Mouse (Mus musculus): ENCODE measurements around the gene Celf2. TPM values are rescaled to one million over a fixed set of nuclear protein-coding genes. Genes with fewer than 3 reads are reported as not detected.

The Celf2 gene
- polyA plus RNA-seq, 1 experiment from 2014 or later = 51.0 TPM

DNA sequence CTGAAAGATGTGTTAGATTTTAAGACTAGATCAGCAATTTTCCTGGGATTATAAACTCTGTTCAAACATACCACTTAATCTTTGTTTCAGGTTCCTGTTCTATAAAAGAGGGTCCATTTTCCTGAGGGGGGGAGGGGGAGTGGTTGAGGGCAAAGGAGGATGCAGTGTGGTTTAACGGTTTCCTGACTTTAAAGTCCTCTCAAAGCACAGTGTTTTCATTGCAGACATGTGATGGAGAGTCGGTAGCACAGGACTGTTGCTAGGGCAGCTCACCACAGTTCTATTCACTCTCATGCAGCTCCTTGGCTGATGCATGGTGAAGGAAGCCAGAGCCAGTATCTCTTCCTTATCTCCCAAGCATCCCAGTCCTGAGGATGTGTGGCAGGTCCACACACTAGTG lies 802.1 kb downstream of the Celf2 start:
- Histone ChIP-seq H3K4me1 (ENCODE audit: control insufficient read depth, insufficient read depth, low read length) (peaks cover 11% of the 10 kb centered on the region), H3K36me3 (ENCODE audit: control insufficient read depth, insufficient read depth, low read length) (no peaks in the 10 kb centered on the region), H3K27ac (ENCODE audit: low read depth, low read length) (no peak overlapping the region), H3K9me3 (replicated peaks; ENCODE audit: control insufficient read depth, low read length) (no peaks in the 10 kb centered on the region), H3K9ac (ENCODE audit: low read depth, low read length) (no peak overlapping the region), H3K4me2 (no peak overlapping the region), H3K4me3 (ENCODE audit: low read depth, low read length) (no peak overlapping the region), H3K27me3 (ENCODE audit: control insufficient read depth, insufficient read depth, low read length) (no peaks in the 10 kb centered on the region)
- no peak for ATAC-seq (replicated peaks; ENCODE audit: insufficient number of reproducible peaks, low FRiP score, low TSS enrichment)
- 16% methylated on average over 2 of the region's 2 CpGs for WGBS (ENCODE audit: insufficient replicate concordance)

DNA sequence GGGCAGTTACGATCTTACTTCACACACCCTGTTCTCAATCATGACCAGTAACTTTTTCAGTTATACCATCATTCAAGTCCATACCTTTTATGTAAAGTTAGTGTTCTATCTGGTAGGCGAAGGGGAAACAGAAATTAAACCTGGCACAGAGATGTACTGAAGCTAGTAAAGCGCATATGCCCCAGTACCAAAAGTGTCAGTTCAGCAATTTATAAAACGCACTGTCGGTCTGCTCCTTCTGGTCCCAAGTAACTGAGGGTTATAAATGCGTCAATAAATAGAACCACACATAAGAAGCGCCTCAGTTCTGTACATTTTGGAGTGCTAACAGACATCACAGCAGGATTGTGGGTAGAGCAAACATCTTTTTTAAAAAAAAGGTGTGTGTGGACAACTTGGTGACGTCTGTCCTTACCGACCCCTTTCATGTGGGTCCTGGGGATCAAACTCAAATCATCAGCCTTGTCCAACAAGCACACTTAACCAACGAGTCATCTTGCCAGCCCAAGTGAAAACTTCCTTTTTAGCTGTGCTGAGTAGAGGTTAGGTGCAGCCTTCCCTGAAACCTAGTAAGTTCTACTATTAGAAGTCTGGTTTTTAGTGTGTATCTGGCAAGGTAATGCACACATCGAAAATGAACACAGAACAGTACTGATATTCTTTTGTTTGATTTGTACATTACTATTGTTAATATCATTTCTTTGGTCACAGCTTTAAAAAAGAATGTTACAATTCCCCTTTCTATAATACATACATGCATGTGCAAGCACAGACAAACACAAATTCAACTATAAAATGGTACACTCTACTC lies 803.2 kb downstream of the Celf2 start:
- H3K4me1 ChIP-seq (ENCODE audit: control insufficient read depth, insufficient read depth, low read length) = peaks cover 11% of the 10 kb centered on the region
- H3K4me3 ChIP-seq (ENCODE audit: low read depth, low read length) = no peak overlapping the region
- H3K9ac ChIP-seq (ENCODE audit: low read depth, low read length) = no peak overlapping the region
- no peaks in the 10 kb centered on the region for H3K27me3 ChIP-seq (ENCODE audit: control insufficient read depth, insufficient read depth, low read length)
- no peak overlapping the region for H3K4me2 ChIP-seq
- H3K36me3 ChIP-seq (ENCODE audit: control insufficient read depth, insufficient read depth, low read length) = no peaks in the 10 kb centered on the region
- no peak overlapping the region for H3K27ac ChIP-seq (ENCODE audit: low read depth, low read length)
- 68% methylated on average over 11 of the region's 11 CpGs for WGBS (ENCODE audit: insufficient replicate concordance)
- no peaks in the 10 kb centered on the region for H3K9me3 ChIP-seq (replicated peaks; ENCODE audit: control insufficient read depth, low read length)
- no peak for ATAC-seq (replicated peaks; ENCODE audit: insufficient number of reproducible peaks, low FRiP score, low TSS enrichment)

DNA sequence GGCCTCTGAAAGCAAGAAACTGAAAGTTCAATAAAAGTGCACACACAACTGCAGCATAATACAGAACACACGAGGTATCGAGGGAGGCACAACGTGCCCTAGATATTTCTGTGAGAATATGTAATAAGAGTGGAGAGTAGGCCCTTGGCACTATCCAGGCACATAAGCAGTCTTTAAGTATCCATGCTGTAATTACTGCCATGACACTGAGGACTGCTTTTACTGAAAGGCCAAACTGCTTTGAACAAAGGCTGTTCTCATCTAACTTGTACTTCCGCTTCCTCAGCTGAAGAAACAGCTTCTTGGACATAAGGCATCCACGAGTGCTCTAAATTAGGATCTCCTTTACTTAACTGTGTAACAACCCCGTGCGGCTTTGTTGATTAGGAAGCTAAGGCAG lies 803.9 kb downstream of the Celf2 start:
- Histone ChIP-seq H3K4me1 (ENCODE audit: control insufficient read depth, insufficient read depth, low read length) (peaks cover 11% of the 10 kb centered on the region), H3K27ac (ENCODE audit: low read depth, low read length) (no peak overlapping the region), H3K9me3 (replicated peaks; ENCODE audit: control insufficient read depth, low read length) (no peaks in the 10 kb centered on the region), H3K27me3 (ENCODE audit: control insufficient read depth, insufficient read depth, low read length) (no peaks in the 10 kb centered on the region), H3K36me3 (ENCODE audit: control insufficient read depth, insufficient read depth, low read length) (no peaks in the 10 kb centered on the region), H3K4me3 (ENCODE audit: low read depth, low read length) (no peak overlapping the region), H3K4me2 (no peak overlapping the region), H3K9ac (ENCODE audit: low read depth, low read length) (no peak overlapping the region)
- WGBS (ENCODE audit: insufficient replicate concordance) = 75% methylated on average over 7 of the region's 7 CpGs
- no peak for ATAC-seq (replicated peaks; ENCODE audit: insufficient number of reproducible peaks, low FRiP score, low TSS enrichment)

GRCm38 (mm10) chr2:6704804-6705203 lies 804.6 kb downstream of the Celf2 start:
- Histone ChIP-seq H3K9me3 (replicated peaks; ENCODE audit: control insufficient read depth, low read length) (no peaks in the 10 kb centered on the region), H3K36me3 (ENCODE audit: control insufficient read depth, insufficient read depth, low read length) (no peaks in the 10 kb centered on the region), H3K4me3 (ENCODE audit: low read depth, low read length) (no peak overlapping the region), H3K4me2 (no peak overlapping the region), H3K4me1 (ENCODE audit: control insufficient read depth, insufficient read depth, low read length) (peaks cover 11% of the 10 kb centered on the region), H3K27ac (ENCODE audit: low read depth, low read length) (no peak overlapping the region), H3K9ac (ENCODE audit: low read depth, low read length) (no peak overlapping the region), H3K27me3 (ENCODE audit: control insufficient read depth, insufficient read depth, low read length) (no peaks in the 10 kb centered on the region)
- 67% methylated on average over 1 of the region's 1 CpGs for WGBS (ENCODE audit: insufficient replicate concordance)
- no peak for ATAC-seq (replicated peaks; ENCODE audit: insufficient number of reproducible peaks, low FRiP score, low TSS enrichment)

GRCm38 (mm10) chr2:6704342-6704741 lies 805.0 kb downstream of the Celf2 start:
- H3K27me3 ChIP-seq (ENCODE audit: control insufficient read depth, insufficient read depth, low read length) = no peaks in the 10 kb centered on the region
- no peak overlapping the region for H3K4me2 ChIP-seq
- no peak overlapping the region for H3K27ac ChIP-seq (ENCODE audit: low read depth, low read length)
- H3K4me3 ChIP-seq (ENCODE audit: low read depth, low read length) = no peak overlapping the region
- no peak overlapping the region for H3K9ac ChIP-seq (ENCODE audit: low read depth, low read length)
- peaks cover 11% of the 10 kb centered on the region for H3K4me1 ChIP-seq (ENCODE audit: control insufficient read depth, insufficient read depth, low read length)
- no peaks in the 10 kb centered on the region for H3K36me3 ChIP-seq (ENCODE audit: control insufficient read depth, insufficient read depth, low read length)
- no peak for ATAC-seq (replicated peaks; ENCODE audit: insufficient number of reproducible peaks, low FRiP score, low TSS enrichment)
- no peaks in the 10 kb centered on the region for H3K9me3 ChIP-seq (replicated peaks; ENCODE audit: control insufficient read depth, low read length)
- 74% methylated on average over 7 of the region's 7 CpGs for WGBS (ENCODE audit: insufficient replicate concordance)

GRCm38 (mm10) chr2:6696326-6696725 lies 813.0 kb downstream of the Celf2 start:
- no peak overlapping the region for H3K27ac ChIP-seq (ENCODE audit: low read depth, low read length)
- ATAC-seq (replicated peaks; ENCODE audit: insufficient number of reproducible peaks, low FRiP score, low TSS enrichment) = no peak
- no peaks in the 10 kb centered on the region for H3K27me3 ChIP-seq (ENCODE audit: control insufficient read depth, insufficient read depth, low read length)
- no peak overlapping the region for H3K9ac ChIP-seq (ENCODE audit: low read depth, low read length)
- peaks cover 6% of the 10 kb centered on the region; the same call in 1 of the 2 replicates for H3K4me1 ChIP-seq (ENCODE audit: control insufficient read depth, insufficient read depth, low read length)
- H3K36me3 ChIP-seq (ENCODE audit: control insufficient read depth, insufficient read depth, low read length) = no peaks in the 10 kb centered on the region
- H3K9me3 ChIP-seq (replicated peaks; ENCODE audit: control insufficient read depth, low read length) = no peaks in the 10 kb centered on the region
- WGBS (ENCODE audit: insufficient replicate concordance) = 91% methylated on average over 1 of the region's 1 CpGs
- H3K4me3 ChIP-seq (ENCODE audit: low read depth, low read length) = no peak overlapping the region
- no peak overlapping the region for H3K4me2 ChIP-seq

DNA sequence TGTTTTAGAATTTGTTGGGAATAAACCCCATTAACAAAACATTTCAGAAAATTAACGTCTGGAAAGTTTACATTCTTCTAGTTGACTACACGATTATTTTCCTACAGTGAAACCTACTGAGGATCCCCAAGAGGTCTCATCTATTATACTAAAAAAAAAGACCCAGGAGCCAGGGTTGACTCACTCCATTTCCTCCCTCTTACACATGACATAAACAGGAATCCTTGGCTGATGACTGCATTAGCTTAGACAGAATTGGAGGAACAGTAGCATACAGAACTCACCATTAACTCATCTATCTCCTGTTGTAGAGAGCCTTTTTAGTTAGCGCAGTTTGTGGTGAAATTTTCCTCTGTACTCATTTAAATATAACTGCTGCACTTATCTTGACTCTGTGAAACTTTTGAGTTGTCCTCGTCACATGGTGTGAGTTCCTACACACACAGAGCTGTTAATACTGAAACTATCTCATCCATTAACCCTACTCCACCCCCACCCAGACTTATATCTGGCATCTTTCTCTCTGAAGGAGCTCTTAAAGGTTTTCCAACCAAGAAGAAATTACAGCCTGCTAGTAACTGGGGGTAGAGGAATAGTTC lies 813.9 kb downstream of the Celf2 start:
- Histone ChIP-seq H3K4me1 (ENCODE audit: control insufficient read depth, insufficient read depth, low read length) (peaks cover 6% of the 10 kb centered on the region; the same call in 1 of the 2 replicates), H3K9ac (ENCODE audit: low read depth, low read length) (no peak overlapping the region), H3K27me3 (ENCODE audit: control insufficient read depth, insufficient read depth, low read length) (no peaks in the 10 kb centered on the region), H3K9me3 (replicated peaks; ENCODE audit: control insufficient read depth, low read length) (no peaks in the 10 kb centered on the region), H3K36me3 (ENCODE audit: control insufficient read depth, insufficient read depth, low read length) (no peaks in the 10 kb centered on the region), H3K4me3 (ENCODE audit: low read depth, low read length) (no peak overlapping the region), H3K4me2 (peak overlapping the region; percentile 12; the same call in 1 of the 2 replicates), H3K27ac (ENCODE audit: low read depth, low read length) (0 out of 2 replicates have a peak overlapping the region, but pooled peaks have one; percentile 25)
- 51% methylated on average over 4 of the region's 4 CpGs for WGBS (ENCODE audit: insufficient replicate concordance)
- no peak for ATAC-seq (replicated peaks; ENCODE audit: insufficient number of reproducible peaks, low FRiP score, low TSS enrichment)

GRCm38 (mm10) chr2:6689689-6690088 lies 819.7 kb downstream of the Celf2 start:
- ATAC-seq (replicated peaks; ENCODE audit: insufficient number of reproducible peaks, low FRiP score, low TSS enrichment) = no peak
- no peak overlapping the region for H3K27ac ChIP-seq (ENCODE audit: low read depth, low read length)
- H3K36me3 ChIP-seq (ENCODE audit: control insufficient read depth, insufficient read depth, low read length) = no peaks in the 10 kb centered on the region
- no peak overlapping the region for H3K4me3 ChIP-seq (ENCODE audit: low read depth, low read length)
- H3K4me2 ChIP-seq = no peak overlapping the region
- H3K27me3 ChIP-seq (ENCODE audit: control insufficient read depth, insufficient read depth, low read length) = no peaks in the 10 kb centered on the region
- 74% methylated on average over 2 of the region's 2 CpGs for WGBS (ENCODE audit: insufficient replicate concordance)
- H3K9me3 ChIP-seq (replicated peaks; ENCODE audit: control insufficient read depth, low read length) = no peaks in the 10 kb centered on the region
- no peaks in the 10 kb centered on the region; the same call in 1 of the 2 replicates for H3K4me1 ChIP-seq (ENCODE audit: control insufficient read depth, insufficient read depth, low read length)
- no peak overlapping the region for H3K9ac ChIP-seq (ENCODE audit: low read depth, low read length)
